Mouse (Mus musculus): ENCODE measurements around the gene Cggbp1.

- TF ChIP-seq CTCF (IDR thresholded peaks at IDR 0.05; ENCODE audit: low read depth) (no peak), EP300 (optimal IDR thresholded peaks at IDR 0.05) (no peak)
Observed at GRCm38 (mm10) chr16:64803041-64803440, 48.8 kb upstream of the Cggbp1 start.

All from stomach, postnatal 0 days (tissue).